Mouse (Mus musculus) neural tube, embryonic 12.5 days (tissue): ENCODE data around the gene Fgf11. TPM values are rescaled to one million over a fixed set of nuclear protein-coding genes. Genes with fewer than 3 reads are reported as not detected.

Experiments used
- polyA plus RNA-seq: library from polyadenylated mRNA; unstranded; fragments of >200 nt; fragmentation: Nextera tagmentation; extraction: Ambion mirVana; gene quantifications from 2 replicates; pipeline ENCODE4 v1.2.1, GENCODE M21; 2016

Gene Fgf11
- polyA plus RNA-seq, 1 experiment from 2014 or later = 5.6 TPM

Other genes starting within 250 kb of the Fgf11 start
- gene Efnb3, start 241.7 kb downstream of the Fgf11 start, polyA plus RNA-seq = 54.4 and 57.4 TPM in 2 replicates
- gene Wrap53, start 221.6 kb downstream of the Fgf11 start, polyA plus RNA-seq = 32.2 and 32.4 TPM in 2 replicates
- 116 and 120 TPM in 2 replicates for gene Trp53, start 221.5 kb downstream of the Fgf11 start, polyA plus RNA-seq
- 8.4 and 10.8 TPM in 2 replicates for gene Atp1b2, start 195.9 kb downstream of the Fgf11 start, polyA plus RNA-seq
- not detected in 2 replicates for gene Shbg, start 184.0 kb downstream of the Fgf11 start, polyA plus RNA-seq
- gene Sat2, start 179.8 kb downstream of the Fgf11 start, polyA plus RNA-seq = 22.0 and 23.3 TPM in 2 replicates
- 55.8 and 71.5 TPM in 2 replicates for gene Fxr2, start 168.9 kb downstream of the Fgf11 start, polyA plus RNA-seq
- gene Sox15, start 146.5 kb downstream of the Fgf11 start, polyA plus RNA-seq = 0.30 TPM in 1 of 2 replicates, not detected in the other
- gene Mpdu1, start 139.2 kb downstream of the Fgf11 start, polyA plus RNA-seq = 81.4 and 82.6 TPM in 2 replicates
- 7.7 and 8.0 TPM in 2 replicates for gene Cd68, start 135.7 kb downstream of the Fgf11 start, polyA plus RNA-seq
- gene Eif4a1, start 129.4 kb downstream of the Fgf11 start, polyA plus RNA-seq = 598 and 684 TPM in 2 replicates
- 97.8 and 115 TPM in 2 replicates for gene Senp3, start 119.8 kb downstream of the Fgf11 start, polyA plus RNA-seq
- gene Tnfsf13, start 116.1 kb downstream of the Fgf11 start, polyA plus RNA-seq = 0.20 TPM in 1 of 2 replicates, not detected in the other
- gene Tnfsf12, start 106.0 kb downstream of the Fgf11 start, polyA plus RNA-seq = 1.9 and 2.7 TPM in 2 replicates
- gene Tnfsfm13, start 105.8 kb downstream of the Fgf11 start, polyA plus RNA-seq = 1.4 TPM in 2 replicates
- gene Polr2a, start 43.2 kb downstream of the Fgf11 start, polyA plus RNA-seq = 28.5 and 31.2 TPM in 2 replicates
- gene Slc35g3, start 39.9 kb downstream of the Fgf11 start, polyA plus RNA-seq = not detected in 2 replicates
- 2.3 and 2.4 TPM in 2 replicates for gene Zbtb4, start 35.9 kb downstream of the Fgf11 start, polyA plus RNA-seq
- 5.3 and 5.8 TPM in 2 replicates for gene Chrnb1, start 5.9 kb downstream of the Fgf11 start, polyA plus RNA-seq
- 1.1 and 1.7 TPM in 2 replicates for gene Tmem102, start 3.8 kb upstream of the Fgf11 start, polyA plus RNA-seq
- not detected in 2 replicates for gene Gm39566, start 13.4 kb upstream of the Fgf11 start, polyA plus RNA-seq
- gene Spem2, start 16.6 kb upstream of the Fgf11 start, polyA plus RNA-seq = not detected in 2 replicates
- 0.52 TPM in 1 of 2 replicates, not detected in the other for gene Spem1, start 20.3 kb upstream of the Fgf11 start, polyA plus RNA-seq
- gene Nlgn2, start 35.9 kb upstream of the Fgf11 start, polyA plus RNA-seq = 14.1 and 16.6 TPM in 2 replicates
- gene Tmem256, start 36.7 kb upstream of the Fgf11 start, polyA plus RNA-seq = 325 and 328 TPM in 2 replicates
- 64.4 and 69.9 TPM in 2 replicates for gene Plscr3, start 44.5 kb upstream of the Fgf11 start, polyA plus RNA-seq
- 0.22 and 0.30 TPM in 2 replicates for gene Tnk1, start 56.9 kb upstream of the Fgf11 start, polyA plus RNA-seq
- gene Tmem95, start 76.2 kb upstream of the Fgf11 start, polyA plus RNA-seq = not detected in 2 replicates
- gene Kctd11, start 79.5 kb upstream of the Fgf11 start, polyA plus RNA-seq = 3.1 TPM in 2 replicates
- gene Acap1, start 93.7 kb upstream of the Fgf11 start, polyA plus RNA-seq = 0.54 and 0.90 TPM in 2 replicates
- gene 2810408A11Rik, start 99.1 kb upstream of the Fgf11 start, polyA plus RNA-seq = 17.7 and 18.1 TPM in 2 replicates
- gene Neurl4, start 99.2 kb upstream of the Fgf11 start, polyA plus RNA-seq = 19.8 and 20.4 TPM in 2 replicates
- 82.4 and 92.0 TPM in 2 replicates for gene Gps2, start 112.0 kb upstream of the Fgf11 start, polyA plus RNA-seq
- 1,451 and 1,549 TPM in 2 replicates for gene Eif5a, start 120.1 kb upstream of the Fgf11 start, polyA plus RNA-seq
- 5.5 and 6.0 TPM in 2 replicates for gene Ybx2, start 133.9 kb upstream of the Fgf11 start, polyA plus RNA-seq
- gene Slc2a4, start 146.3 kb upstream of the Fgf11 start, polyA plus RNA-seq = 12.3 and 12.4 TPM in 2 replicates
- gene Cldn7, start 162.9 kb upstream of the Fgf11 start, polyA plus RNA-seq = 2.1 and 3.2 TPM in 2 replicates
- gene Ctdnep1, start 179.3 kb upstream of the Fgf11 start, polyA plus RNA-seq = 23.0 and 24.3 TPM in 2 replicates
- 129 and 131 TPM in 2 replicates for gene Elp5, start 180.7 kb upstream of the Fgf11 start, polyA plus RNA-seq
- 577 and 592 TPM in 2 replicates for gene Gabarap, start 189.3 kb upstream of the Fgf11 start, polyA plus RNA-seq
- gene Phf23, start 193.9 kb upstream of the Fgf11 start, polyA plus RNA-seq = 89.4 and 92.5 TPM in 2 replicates
- 39.0 and 40.7 TPM in 2 replicates for gene Dvl2, start 198.7 kb upstream of the Fgf11 start, polyA plus RNA-seq
- 59.1 and 63.7 TPM in 2 replicates for gene Acadvl, start 213.6 kb upstream of the Fgf11 start, polyA plus RNA-seq
- gene Dlg4, start 215.1 kb upstream of the Fgf11 start, polyA plus RNA-seq = 23.6 and 25.5 TPM in 2 replicates